Mouse (Mus musculus): Measurements from ENCODE around the gene Pelp1. TPM values are rescaled to one million over a fixed set of nuclear protein-coding genes. Genes with fewer than 3 reads are reported as not detected.

Pelp1 gene
- polyA plus RNA-seq (2015; fragmentation: Nextera tagmentation; extraction: Ambion mirVana), result 32.6 and 33.8 TPM in 2 replicates

DNA sequence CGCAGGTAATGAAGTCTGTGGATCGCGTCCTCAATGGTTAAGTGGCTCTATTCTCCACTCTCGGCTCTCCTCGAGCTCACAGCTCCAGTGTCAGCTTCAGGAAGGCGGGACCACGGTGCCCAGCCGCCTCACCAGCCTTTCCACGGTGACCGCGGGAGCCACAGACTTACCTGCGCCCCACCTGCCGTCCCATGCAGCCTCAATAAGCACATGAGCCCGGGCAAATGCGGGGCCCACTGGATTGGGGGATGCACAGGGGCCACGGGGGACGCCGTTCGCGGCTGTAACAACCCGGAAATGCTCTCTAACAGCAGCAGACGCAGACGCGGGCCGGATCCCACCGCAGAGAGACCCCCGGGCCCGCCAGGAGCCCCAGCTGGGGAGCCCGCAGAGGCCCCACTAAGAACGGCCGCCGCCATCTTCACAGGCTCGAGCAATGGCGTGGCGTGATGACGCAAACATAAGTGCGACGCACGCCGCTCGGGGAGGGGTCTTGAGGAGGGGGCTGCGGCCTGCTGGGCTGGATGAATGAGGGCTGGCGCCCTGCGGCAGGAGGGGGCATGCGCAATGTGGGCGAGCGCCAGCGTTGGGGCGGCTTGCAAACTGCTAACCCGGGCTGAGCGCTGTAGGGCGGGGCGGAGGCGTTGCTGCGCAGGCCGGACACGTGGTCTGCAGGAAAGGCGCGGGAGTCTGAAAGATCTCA is at the start of gene Pelp1:
Gene Pelp1, minus strand, starts transcription at position 438 of the 703 bp plus-strand sequence.
- Histone ChIP-seq H3K9ac (peak within 1 kb of the TSS; percentile 97), H3K27ac (peak within 1 kb of the TSS; percentile 82), H3K4me2 (peak within 1 kb of the TSS; percentile 83), H3K4me1 (peaks cover 29% of the 10 kb centered on the region), H3K9me3 (no peaks in the 10 kb centered on the region), H3K36me3 (replicated peaks) (no peaks in the 10 kb centered on the region), H3K27me3 (replicated peaks) (no peaks in the 10 kb centered on the region; the same call in 1 of the 2 replicates), H3K4me3 (peak within 1 kb of the TSS; percentile 91)
- WGBS, result under 1% methylated on average over 59 of the region's 59 CpGs
- ATAC-seq (replicated peaks), result peak; percentile 98

DNA sequence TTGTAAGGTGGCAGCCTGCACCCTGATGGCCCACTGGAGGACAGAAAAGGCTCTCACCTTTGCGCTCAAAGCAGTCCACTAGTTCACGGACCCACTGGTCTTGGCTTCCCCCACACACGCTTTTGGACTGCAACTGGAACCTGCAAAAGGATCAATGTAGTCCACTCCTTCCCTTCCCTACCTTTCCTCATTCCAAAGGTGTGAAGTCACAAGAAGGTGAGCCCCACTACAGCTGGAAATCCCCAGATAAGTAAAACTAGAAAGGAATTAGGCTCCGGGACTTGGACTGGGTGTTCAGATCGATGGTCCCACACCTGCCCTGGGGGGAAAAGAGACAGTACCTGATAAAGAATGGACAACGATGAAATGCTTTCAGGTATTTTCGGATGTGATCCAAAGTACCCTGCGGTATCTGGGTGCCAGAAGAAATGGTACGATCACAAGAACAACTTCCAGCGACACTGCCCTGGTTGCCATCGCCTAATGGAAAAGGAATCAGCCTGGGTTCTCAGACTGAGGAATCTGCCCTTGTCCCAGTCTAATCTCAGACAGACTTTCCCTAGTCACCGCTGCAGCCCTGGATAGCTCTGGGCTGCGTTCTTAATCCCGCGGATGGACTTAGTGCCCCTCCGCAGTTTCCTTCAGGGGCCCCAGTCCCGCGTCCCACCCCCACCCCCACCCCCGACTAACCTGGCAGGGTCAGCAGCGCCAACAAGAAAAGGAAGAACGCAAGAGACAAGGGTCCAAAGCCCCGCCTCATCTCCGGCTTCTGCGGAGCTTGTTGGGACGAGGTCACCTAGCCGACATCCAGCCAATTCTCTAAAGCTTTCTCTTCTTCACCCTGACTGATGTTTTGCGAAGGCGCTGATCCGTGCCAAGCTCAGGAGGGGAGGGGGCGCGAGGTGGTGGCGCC is 49.1 kb upstream of the Pelp1 start, which contains the start of gene Zmynd15:
Gene Zmynd15, plus strand, starts transcription at position 746 of the 913 bp plus-strand sequence.
- Histone ChIP-seq H3K9me3 (no peaks in the 10 kb centered on the region), H3K4me3 (peak within 1 kb of the TSS; percentile 32), H3K36me3 (replicated peaks) (no peaks in the 10 kb centered on the region), H3K4me2 (peak within 1 kb of the TSS; percentile 57), H3K9ac (0 out of 2 replicates have a peak within 1 kb of the TSS, but pooled peaks have one; percentile 2), H3K27ac (no peak within 1 kb of the TSS), H3K4me1 (peaks cover 9% of the 10 kb centered on the region), H3K27me3 (replicated peaks) (peaks cover 30% of the 10 kb centered on the region)
- ATAC-seq (replicated peaks), result no peak
- 21% methylated on average over 32 of the region's 32 CpGs for WGBS

- 92% methylated on average over 9 of the region's 9 CpGs for WGBS
- Histone ChIP-seq H3K36me3 (replicated peaks) (no peaks in the 10 kb centered on the region), H3K9ac (no peak overlapping the region), H3K4me2 (peak overlapping the region; percentile 64; the same call in 1 of the 2 replicates), H3K27ac (no peak overlapping the region), H3K9me3 (no peaks in the 10 kb centered on the region), H3K4me3 (no peak overlapping the region), H3K27me3 (replicated peaks) (peaks cover 6% of the 10 kb centered on the region), H3K4me1 (peaks cover 12% of the 10 kb centered on the region)
- ATAC-seq (replicated peaks), result no peak
Measured at GRCm38 (mm10) chr11:70453261-70454044, 43.6 kb upstream of the Pelp1 start.

GRCm38 (mm10) chr11:70451797-70452498 is 42.1 kb upstream of the Pelp1 start, which contains the start of gene Med11:
Gene Med11, plus strand, starts transcription at chr11:70451919.
- Histone ChIP-seq H3K27me3 (replicated peaks) (no peaks in the 10 kb centered on the region), H3K4me3 (peak within 1 kb of the TSS; percentile 62), H3K9ac (peak within 1 kb of the TSS; percentile 70), H3K4me1 (peaks cover 12% of the 10 kb centered on the region), H3K9me3 (no peaks in the 10 kb centered on the region), H3K4me2 (peak within 1 kb of the TSS; percentile 64), H3K27ac (peak within 1 kb of the TSS; percentile 98), H3K36me3 (replicated peaks) (no peaks in the 10 kb centered on the region)
- WGBS, result under 1% methylated on average over 46 of the region's 46 CpGs
- ATAC-seq (replicated peaks), result peak; percentile 96

GRCm38 (mm10) chr11:70450926-70451325 is 41.1 kb upstream of the Pelp1 start:
- Histone ChIP-seq H3K4me2 (no peak overlapping the region), H3K36me3 (replicated peaks) (no peaks in the 10 kb centered on the region), H3K27me3 (replicated peaks) (no peaks in the 10 kb centered on the region), H3K4me3 (no peak overlapping the region), H3K27ac (no peak overlapping the region), H3K9ac (no peak overlapping the region), H3K4me1 (peaks cover 12% of the 10 kb centered on the region), H3K9me3 (no peaks in the 10 kb centered on the region)
- 81% methylated on average over 2 of the region's 2 CpGs for WGBS
- ATAC-seq (replicated peaks), result no peak

- H3K9me3 ChIP-seq, result no peaks in the 10 kb centered on the region
- peaks cover 1% of the 10 kb centered on the region for H3K4me1 ChIP-seq
- WGBS, result 90% methylated on average over 1 of the region's 1 CpGs
- no peaks in the 10 kb centered on the region for H3K27me3 ChIP-seq (replicated peaks)
- H3K4me2 ChIP-seq, result no peak overlapping the region
- H3K27ac ChIP-seq, result no peak overlapping the region
- H3K36me3 ChIP-seq (replicated peaks), result peaks cover 1% of the 10 kb centered on the region; the same call in 1 of the 2 replicates
- no peak overlapping the region for H3K9ac ChIP-seq
- no peak overlapping the region for H3K4me3 ChIP-seq
- ATAC-seq (replicated peaks), result no peak
Measured at GRCm38 (mm10) chr11:70447373-70447772, 37.5 kb upstream of the Pelp1 start.

DNA sequence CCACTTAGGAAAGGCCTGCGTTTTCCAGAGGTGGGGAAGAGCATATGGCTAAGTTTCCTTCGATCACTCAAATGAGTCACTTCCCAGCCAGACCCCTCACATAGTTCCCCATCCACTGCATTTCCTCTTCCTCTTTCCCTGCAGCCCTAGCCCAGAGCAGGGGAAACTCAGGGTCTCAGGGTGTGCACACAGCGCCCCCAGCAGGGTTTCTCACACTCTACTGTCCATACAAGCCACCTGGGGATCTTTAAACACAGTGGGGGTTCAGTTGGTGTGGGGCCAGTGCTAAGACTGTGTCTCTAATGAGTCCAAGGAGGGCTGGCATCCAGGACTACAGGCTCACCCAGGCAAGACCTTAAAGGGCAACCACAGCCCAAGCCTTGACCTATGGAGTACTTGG is 36.9 kb upstream of the Pelp1 start:
- Histone ChIP-seq H3K4me2 (no peak overlapping the region), H3K4me1 (no peaks in the 10 kb centered on the region; the same call in 1 of the 2 replicates), H3K36me3 (replicated peaks) (peaks cover 4% of the 10 kb centered on the region; the same call in 1 of the 2 replicates), H3K9ac (no peak overlapping the region), H3K4me3 (no peak overlapping the region), H3K27ac (no peak overlapping the region), H3K27me3 (replicated peaks) (no peaks in the 10 kb centered on the region), H3K9me3 (no peaks in the 10 kb centered on the region)
- no peak for ATAC-seq (replicated peaks)
- 49% methylated on average over 3 of the region's 3 CpGs for WGBS

- Histone ChIP-seq H3K4me2 (no peak overlapping the region), H3K9me3 (no peaks in the 10 kb centered on the region), H3K36me3 (replicated peaks) (peaks cover 18% of the 10 kb centered on the region), H3K27ac (no peak overlapping the region), H3K9ac (no peak overlapping the region), H3K4me1 (no peaks in the 10 kb centered on the region), H3K4me3 (no peak overlapping the region), H3K27me3 (replicated peaks) (no peaks in the 10 kb centered on the region)
- ATAC-seq (replicated peaks), result no peak
- 87% methylated on average over 6 of the region's 6 CpGs for WGBS
Measured at GRCm38 (mm10) chr11:70444667-70445066, 34.8 kb upstream of the Pelp1 start.

- 88% methylated on average over 3 of the region's 3 CpGs for WGBS
- no peak overlapping the region for H3K27ac ChIP-seq
- H3K9me3 ChIP-seq, result no peaks in the 10 kb centered on the region
- peaks cover 25% of the 10 kb centered on the region for H3K36me3 ChIP-seq (replicated peaks)
- H3K4me3 ChIP-seq, result no peak overlapping the region
- no peak for ATAC-seq (replicated peaks)
- no peaks in the 10 kb centered on the region for H3K4me1 ChIP-seq
- H3K9ac ChIP-seq, result no peak overlapping the region
- H3K4me2 ChIP-seq, result no peak overlapping the region
- H3K27me3 ChIP-seq (replicated peaks), result no peaks in the 10 kb centered on the region
Measured at GRCm38 (mm10) chr11:70443964-70444363, 34.1 kb upstream of the Pelp1 start.

- WGBS, result 91% methylated on average over 7 of the region's 7 CpGs
- no peak overlapping the region for H3K4me2 ChIP-seq
- ATAC-seq (replicated peaks), result no peak
- H3K36me3 ChIP-seq (replicated peaks), result peaks cover 37% of the 10 kb centered on the region
- H3K9ac ChIP-seq, result no peak overlapping the region
- no peaks in the 10 kb centered on the region for H3K4me1 ChIP-seq
- no peak overlapping the region for H3K4me3 ChIP-seq
- no peaks in the 10 kb centered on the region for H3K9me3 ChIP-seq
- no peaks in the 10 kb centered on the region for H3K27me3 ChIP-seq (replicated peaks)
- H3K27ac ChIP-seq, result no peak overlapping the region
Measured at GRCm38 (mm10) chr11:70441882-70442281, 32.1 kb upstream of the Pelp1 start.

- no peak overlapping the region for H3K4me3 ChIP-seq
- peaks cover 45% of the 10 kb centered on the region for H3K36me3 ChIP-seq (replicated peaks)
- H3K4me1 ChIP-seq, result no peaks in the 10 kb centered on the region
- 89% methylated on average over 4 of the region's 4 CpGs for WGBS
- H3K9ac ChIP-seq, result no peak overlapping the region
- no peak overlapping the region for H3K4me2 ChIP-seq
- H3K27ac ChIP-seq, result no peak overlapping the region
- H3K9me3 ChIP-seq, result no peaks in the 10 kb centered on the region
- no peaks in the 10 kb centered on the region for H3K27me3 ChIP-seq (replicated peaks)
- ATAC-seq (replicated peaks), result no peak
Measured at GRCm38 (mm10) chr11:70440637-70441036, 30.8 kb upstream of the Pelp1 start.

Data from midbrain, embryonic 15.5 days (tissue).